Mouse (Mus musculus) cerebellum, postnatal 10 days (tissue): ENCODE measurements around the gene Zfp944.
"Not testable (repeated sequence)": the region's sequence is repeated elsewhere in the genome, so short reads cannot be mapped to it uniquely, and the experiment has no call there.

Experiments
- DNase-seq, 2 experiments: peaks; one replicate each; pipeline ENCODE4 v3.0.0; 2021; ENCODE audit warnings: mixed read lengths in 2 of 2

Zfp944 gene

DNA sequence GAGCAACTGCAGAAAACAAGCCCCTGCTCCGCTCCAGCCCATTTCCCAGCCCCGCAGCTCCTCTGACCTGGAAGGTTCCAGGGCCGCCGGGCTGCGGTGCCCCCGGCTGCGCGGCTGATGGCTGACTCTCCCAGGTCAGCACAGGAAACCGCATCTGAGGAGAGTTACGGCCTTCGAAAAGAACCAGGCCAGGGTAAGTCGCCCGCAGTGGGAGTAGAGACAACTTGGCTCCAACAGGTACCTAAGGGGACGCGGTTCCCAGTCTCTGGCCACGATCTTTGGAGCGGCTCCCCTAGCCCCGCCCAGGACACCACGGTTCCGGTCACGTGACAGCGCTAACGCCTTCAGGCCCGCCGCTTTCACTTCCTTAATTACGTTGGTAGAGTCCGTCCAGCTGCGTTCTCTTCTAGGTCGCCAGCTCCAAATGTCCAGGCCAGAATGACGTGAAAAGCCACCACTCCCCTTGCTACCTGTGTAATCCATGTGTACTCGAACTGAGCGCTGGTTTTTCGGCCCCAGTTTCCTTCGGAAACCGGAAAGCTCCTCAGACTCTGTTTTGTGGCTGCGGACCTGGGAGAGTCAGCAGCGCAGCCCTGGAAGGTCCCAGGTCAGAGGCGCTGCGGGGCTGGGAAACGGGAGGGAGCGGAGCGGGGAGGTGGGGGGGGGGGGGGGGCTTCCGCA lies at the start of gene Zfp944, which contains the start of gene Zfp758:
Zfp944 (minus strand) TSS at position 300 of the 681 bp plus-strand sequence.
Zfp758 (plus strand) TSS at position 353 of the 681 bp plus-strand sequence.
- peak; percentile 52 to 63 for DNase-seq

DNA sequence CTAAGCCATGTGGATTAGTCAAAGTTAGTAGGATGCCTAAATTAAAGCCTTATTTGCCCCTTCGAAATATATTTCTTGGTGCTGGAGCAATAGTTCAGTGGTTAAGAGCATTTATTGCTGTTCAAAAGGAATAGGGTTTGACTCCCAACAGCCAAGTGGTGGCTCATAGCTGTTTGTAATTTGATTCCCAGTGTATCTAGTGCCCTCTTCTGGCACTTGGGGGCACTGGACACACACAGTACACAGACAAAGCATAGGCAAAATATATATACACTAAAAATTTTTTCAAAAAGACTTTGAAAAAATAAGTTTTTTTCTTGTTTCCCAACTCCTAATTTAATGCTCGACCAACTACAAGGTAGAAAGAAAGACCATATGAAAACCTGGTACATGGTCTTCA lies 49.6 kb upstream of the Zfp944 start:
- peak; percentile 57 to 61 for DNase-seq

GRCm38 (mm10) chr17:22363895-22364294 lies 2.7 kb upstream of the Zfp944 start:
- DNase-seq, result no peak

DNA sequence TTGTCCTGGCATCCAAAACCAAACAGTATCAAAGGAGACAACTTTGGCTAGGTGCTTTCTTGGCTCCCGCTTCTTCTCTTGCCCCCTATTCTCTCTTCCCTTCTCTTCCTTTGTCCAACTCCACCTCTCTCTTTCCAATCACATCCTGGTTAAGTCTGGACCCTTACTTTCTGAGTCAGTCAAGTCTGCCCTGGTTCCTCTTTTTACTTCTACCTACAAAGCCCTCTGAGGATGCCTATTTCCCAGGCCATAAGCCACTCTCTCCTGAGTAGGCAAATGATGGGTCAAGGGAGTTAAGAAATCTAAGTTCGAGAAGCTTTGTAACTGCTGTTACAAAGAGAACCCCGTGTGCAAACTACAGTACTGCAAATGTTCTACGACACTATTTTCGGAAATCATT lies 628 bp downstream of the Zfp944 start:
- DNase-seq, result peak in 1 of 2 experiments; percentile 8

- DNase-seq, result peak; percentile 52 to 56
Measured at GRCm38 (mm10) chr17:22352794-22353193, 8.4 kb downstream of the Zfp944 start.

GRCm38 (mm10) chr17:22315247-22315646 lies 46.0 kb downstream of the Zfp944 start:
- not testable (repeated sequence) for DNase-seq

DNA sequence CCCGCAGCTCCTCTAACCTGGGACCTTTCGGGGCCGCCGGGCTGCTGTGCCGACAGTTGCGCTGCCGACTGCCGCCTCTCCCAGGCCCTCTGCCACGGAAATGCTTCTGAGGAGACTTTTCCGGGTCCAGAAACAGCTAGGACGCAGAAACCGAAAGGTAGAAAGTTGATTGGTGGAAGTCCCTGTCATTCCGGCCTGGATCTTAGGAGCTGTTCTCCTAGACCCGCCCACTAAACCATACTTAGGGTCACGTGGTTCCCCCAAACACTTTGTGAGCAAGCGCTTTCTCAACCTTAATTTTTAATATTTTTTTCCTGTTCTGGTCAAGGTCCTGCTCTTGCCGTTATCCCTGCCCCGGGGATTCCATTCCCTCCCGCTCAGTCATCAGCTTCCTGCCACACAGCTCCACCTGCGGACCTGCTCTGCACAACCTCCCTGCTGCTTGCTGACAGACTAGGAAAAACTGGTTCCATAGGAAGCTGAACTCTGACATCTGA lies 46.4 kb downstream of the Zfp944 start, which contains the start of gene CT030661.1:
CT030661.1 (minus strand) TSS at position 108 of the 497 bp plus-strand sequence.
- DNase-seq, result peak; percentile 96

DNA sequence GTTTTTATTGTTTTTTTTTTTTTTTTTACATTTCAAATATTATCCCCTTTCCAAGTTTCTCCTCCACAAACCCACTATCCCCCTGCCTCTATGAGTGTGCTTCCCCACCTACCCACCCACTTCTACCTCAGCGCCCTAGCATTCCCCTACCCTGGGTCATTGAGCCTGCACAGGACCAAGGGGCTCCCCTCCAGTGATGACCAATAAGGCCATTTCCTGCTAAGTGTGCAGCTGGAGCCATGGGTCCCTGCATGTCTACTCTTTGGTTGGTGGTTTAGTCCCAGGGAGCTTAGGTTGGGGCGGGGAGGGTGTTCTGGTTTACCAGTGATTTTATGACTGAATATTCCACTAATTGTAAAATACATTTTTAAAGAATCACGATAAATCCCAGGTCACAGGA lies 47.0 kb downstream of the Zfp944 start:
- DNase-seq, result peak; percentile 19 to 27
